Mouse (Mus musculus): ENCODE data around the gene 9930021J03Rik. TPM values are rescaled to one million over a fixed set of nuclear protein-coding genes. Genes with fewer than 3 reads are reported as not detected.

Gene 9930021J03Rik
- polyA plus RNA-seq, 1 experiment from 2014 or later: 7.1 TPM

GRCm38 (mm10) chr19:29805101-29805916, 480 bp downstream of the 9930021J03Rik start:
- Histone ChIP-seq H3K36me3 (ENCODE audit: insufficient read depth) (peaks cover 11% of the 10 kb centered on the region), H3K4me3 (ENCODE audit: low read depth, low read length) (peak overlapping the region; percentile 87), H3K9me3 (ENCODE audit: low read depth, low read length) (no peaks in the 10 kb centered on the region), H3K9ac (peak overlapping the region; percentile 86), H3K4me1 (ENCODE audit: insufficient read depth) (peaks cover 6% of the 10 kb centered on the region), H3K4me2 (peak overlapping the region; percentile 82), H3K27me3 (ENCODE audit: insufficient read depth, low read length) (no peaks in the 10 kb centered on the region), H3K27ac (ENCODE audit: low read depth) (peak overlapping the region; percentile 90)
- TF ChIP-seq CTCF (IDR thresholded peaks at IDR 0.05; ENCODE audit: low read depth): no peak
- DNase-seq (peak; percentile 80), ATAC-seq (ENCODE audit: insufficient read depth) (peak; percentile 78)
- WGBS: under 1% methylated on average over 56 of the region's 72 CpGs

- Histone ChIP-seq H3K4me1 (ENCODE audit: insufficient read depth) (peaks cover 6% of the 10 kb centered on the region), H3K9ac (no peak overlapping the region), H3K36me3 (ENCODE audit: insufficient read depth) (0 out of 2 replicates have a peak, but pooled peaks cover 3% of the 10 kb centered on the region), H3K9me3 (ENCODE audit: low read depth, low read length) (no peaks in the 10 kb centered on the region), H3K27ac (ENCODE audit: low read depth) (no peak overlapping the region), H3K4me3 (ENCODE audit: low read depth, low read length) (peak overlapping the region; percentile 87), H3K27me3 (ENCODE audit: insufficient read depth, low read length) (no peaks in the 10 kb centered on the region), H3K4me2 (peak overlapping the region; percentile 82)
- no peak for TF ChIP-seq CTCF (IDR thresholded peaks at IDR 0.05; ENCODE audit: low read depth)
- no peak for DNase-seq
- WGBS: 37% methylated on average over 3 of the region's 3 CpGs
- ATAC-seq (ENCODE audit: insufficient read depth): no peak
Observed at GRCm38 (mm10) chr19:29803946-29804345, 1.8 kb downstream of the 9930021J03Rik start.

- Histone ChIP-seq H3K36me3 (ENCODE audit: insufficient read depth) (no peaks in the 10 kb centered on the region), H3K27ac (ENCODE audit: low read depth) (no peak overlapping the region), H3K4me3 (ENCODE audit: low read depth, low read length) (no peak overlapping the region), H3K9ac (no peak overlapping the region), H3K4me2 (no peak overlapping the region), H3K9me3 (ENCODE audit: low read depth, low read length) (no peaks in the 10 kb centered on the region), H3K27me3 (ENCODE audit: insufficient read depth, low read length) (no peaks in the 10 kb centered on the region), H3K4me1 (ENCODE audit: insufficient read depth) (0 out of 2 replicates have a peak, but pooled peaks cover 2% of the 10 kb centered on the region)
- ATAC-seq (ENCODE audit: insufficient read depth) (no peak), DNase-seq (no peak)
- TF ChIP-seq CTCF (IDR thresholded peaks at IDR 0.05; ENCODE audit: low read depth): no peak
- WGBS: 81% methylated on average over 3 of the region's 3 CpGs
Observed at GRCm38 (mm10) chr19:29797371-29797770, 8.4 kb downstream of the 9930021J03Rik start.

- no peak overlapping the region for H3K9ac ChIP-seq
- no peak for TF ChIP-seq CTCF (IDR thresholded peaks at IDR 0.05; ENCODE audit: low read depth)
Observed at GRCm38 (mm10) chr19:29787997-29788396, 17.8 kb downstream of the 9930021J03Rik start.

GRCm38 (mm10) chr19:29782914-29783313, 22.9 kb downstream of the 9930021J03Rik start:
- Histone ChIP-seq H3K9ac (no peak overlapping the region), H3K36me3 (ENCODE audit: insufficient read depth) (peaks cover 5% of the 10 kb centered on the region; the same call in 1 of the 2 replicates), H3K4me2 (no peak overlapping the region), H3K27me3 (ENCODE audit: insufficient read depth, low read length) (no peaks in the 10 kb centered on the region), H3K4me1 (ENCODE audit: insufficient read depth) (no peaks in the 10 kb centered on the region), H3K9me3 (ENCODE audit: low read depth, low read length) (no peaks in the 10 kb centered on the region), H3K4me3 (ENCODE audit: low read depth, low read length) (no peak overlapping the region), H3K27ac (ENCODE audit: low read depth) (no peak overlapping the region)
- 90% methylated on average over 2 of the region's 2 CpGs for WGBS
- ATAC-seq (ENCODE audit: insufficient read depth) (no peak), DNase-seq (no peak)
- TF ChIP-seq CTCF (IDR thresholded peaks at IDR 0.05; ENCODE audit: low read depth): no peak

More at GRCm38 (mm10) chr19:29787997-29788396, 17.8 kb downstream of the 9930021J03Rik start:
- Histone ChIP-seq H3K27ac (ENCODE audit: low read depth) (no peak overlapping the region), H3K9me3 (ENCODE audit: low read depth, low read length) (no peaks in the 10 kb centered on the region), H3K4me3 (ENCODE audit: low read depth, low read length) (no peak overlapping the region), H3K4me1 (ENCODE audit: insufficient read depth) (no peaks in the 10 kb centered on the region), H3K27me3 (ENCODE audit: insufficient read depth, low read length) (no peaks in the 10 kb centered on the region), H3K4me2 (no peak overlapping the region), H3K36me3 (ENCODE audit: insufficient read depth) (peaks cover 5% of the 10 kb centered on the region; the same call in 1 of the 2 replicates)
- DNase-seq (no peak), ATAC-seq (ENCODE audit: insufficient read depth) (no peak)

- no peaks in the 10 kb centered on the region for H3K36me3 ChIP-seq (ENCODE audit: insufficient read depth)
- no peaks in the 10 kb centered on the region for H3K27me3 ChIP-seq (ENCODE audit: insufficient read depth, low read length)
- no peak overlapping the region for H3K9ac ChIP-seq
- no peak for ATAC-seq (ENCODE audit: insufficient read depth)
- WGBS: 78% methylated on average over 2 of the region's 2 CpGs
- no peaks in the 10 kb centered on the region for H3K9me3 ChIP-seq (ENCODE audit: low read depth, low read length)
- TF ChIP-seq CTCF (IDR thresholded peaks at IDR 0.05; ENCODE audit: low read depth): no peak
- H3K27ac ChIP-seq (ENCODE audit: low read depth): no peak overlapping the region
- no peak overlapping the region for H3K4me3 ChIP-seq (ENCODE audit: low read depth, low read length)
- no peaks in the 10 kb centered on the region for H3K4me1 ChIP-seq (ENCODE audit: insufficient read depth)
- no peak for DNase-seq
- H3K4me2 ChIP-seq: no peak overlapping the region
Observed at GRCm38 (mm10) chr19:29753939-29754338, 51.9 kb downstream of the 9930021J03Rik start.

GRCm38 (mm10) chr19:29750994-29751393, 54.8 kb downstream of the 9930021J03Rik start:
- WGBS: 91% methylated on average over 3 of the region's 3 CpGs
- no peak overlapping the region for H3K4me2 ChIP-seq
- no peak overlapping the region for H3K27ac ChIP-seq (ENCODE audit: low read depth)
- H3K4me3 ChIP-seq (ENCODE audit: low read depth, low read length): no peak overlapping the region
- no peak overlapping the region for H3K9ac ChIP-seq
- no peak for TF ChIP-seq CTCF (IDR thresholded peaks at IDR 0.05; ENCODE audit: low read depth)
- H3K4me1 ChIP-seq (ENCODE audit: insufficient read depth): no peaks in the 10 kb centered on the region
- no peaks in the 10 kb centered on the region for H3K9me3 ChIP-seq (ENCODE audit: low read depth, low read length)
- ATAC-seq (ENCODE audit: insufficient read depth): no peak
- no peak for DNase-seq
- no peaks in the 10 kb centered on the region for H3K27me3 ChIP-seq (ENCODE audit: insufficient read depth, low read length)
- no peaks in the 10 kb centered on the region for H3K36me3 ChIP-seq (ENCODE audit: insufficient read depth)
